Mouse (Mus musculus) liver, embryonic 14.5 days (tissue): ENCODE measurements around the gene Mkks. TPM values are rescaled to one million over a fixed set of nuclear protein-coding genes. Genes with fewer than 3 reads are reported as not detected.

ENCODE experiments used
- ATAC-seq: fragments of 200-750 bp; cut with Nextera tagmentation; 2 replicates; pipeline ENCODE4 v1.8.0; 2017; ENCODE audit warnings: moderate number of reproducible peaks, mild to moderate bottlenecking, moderate library complexity; ENCODE audit not compliant: insufficient read depth
- DNase-seq, 3 experiments: peaks; one replicate each; pipeline ENCODE4 v3.0.0-alpha.2; 2012 to 2013; ENCODE audit warnings: low read depth in 3 of 3, low spot score in 3 of 3
- H3K27ac ChIP-seq: fragments of 300-500 bp; sonication (generic); 2 replicates; pipeline ENCODE4 v1.5.1; 2014; ENCODE audit warnings: moderate library complexity, mild to moderate bottlenecking, control low read depth, inconsistent platforms
- H3K27me3 ChIP-seq: fragments of 300-500 bp; sonication (generic); 2 replicates; pipeline ENCODE4 v1.6.1; 2014; ENCODE audit warnings: mild to moderate bottlenecking, low read length, moderate library complexity; ENCODE audit not compliant: control insufficient read depth, insufficient read depth
- H3K36me3 ChIP-seq: fragments of 300-500 bp; sonication (generic); replicated peaks from 2 replicates; pipeline ENCODE4 v1.6.1; 2014; ENCODE audit warnings: low read depth; ENCODE audit not compliant: control insufficient read depth, insufficient read depth
- H3K4me1 ChIP-seq, 2 experiments: fragments of 200-500 bp in 1 of 2; fragments of 300-500 bp in 1 of 2; sonication (generic) in 1 of 2; replicated peaks; 2 replicates each; pipeline ENCODE4 v1.6.1; 2012 to 2014; ENCODE audit warnings: antibody characterized with exemption in 1 of 2, inconsistent platforms in 1 of 2, low read length in 1 of 2; ENCODE audit not compliant: control insufficient read depth in 2 of 2, insufficient read depth in 2 of 2
- H3K4me2 ChIP-seq: fragments of 300-500 bp; sonication (generic); 2 replicates; pipeline ENCODE4 v1.6.1; 2014; ENCODE audit warnings: low read depth, mild to moderate bottlenecking, control low read depth, moderate library complexity
- H3K4me3 ChIP-seq, 2 experiments: fragments of 200-500 bp in 1 of 2; fragments of 300-500 bp in 1 of 2; sonication (generic) in 1 of 2; 2 replicates each; pipeline ENCODE4 v1.5.1; 2012 to 2014; ENCODE audit warnings: low read depth in 2 of 2, low read length in 2 of 2, mild to moderate bottlenecking in 2 of 2, control low read depth in 1 of 2, inconsistent platforms in 1 of 2, moderate library complexity in 1 of 2; ENCODE audit not compliant: insufficient read depth in 1 of 2
- H3K9ac ChIP-seq: fragments of 300-500 bp; sonication (generic); replicated peaks from 2 replicates; pipeline ENCODE4 v1.6.1; 2014; ENCODE audit warnings: mild to moderate bottlenecking, control low read depth, moderate library complexity
- H3K9me3 ChIP-seq: fragments of 300-500 bp; sonication (generic); 2 replicates; pipeline ENCODE4 v1.6.1; 2016; ENCODE audit warnings: low read length, mixed read lengths; ENCODE audit not compliant: control insufficient read depth
- CTCF ChIP-seq: IDR thresholded peaks from 2 replicates; pipeline ENCODE4 v1.5.1; 2016; ENCODE audit warnings: antibody characterized with exemption, low read depth, control low read depth
- EP300 ChIP-seq: IDR thresholded peaks from 2 replicates; pipeline ENCODE4 v1.6.1; 2016; ENCODE audit warnings: antibody characterized with exemption, low read depth
- WGBS: fragments of 180-500 bp; shearing (Covaris S2); extraction: QIAGEN DNeasy Blood & Tissue Kit; methylation state at CpG from one replicate; pipeline ENCODE4 v1.1.7; 2014; ENCODE audit not compliant: insufficient replicate concordance; 5-methylcytosine and 5-hydroxymethylcytosine counted together
- polyA plus RNA-seq, 2 experiments: library from polyadenylated mRNA; depleted of rRNA in 1 of 2; stranded (reverse) in 1 of 2; unstranded in 1 of 2; fragments of >200 nt; fragmentation: Nextera tagmentation in 1 of 2; extraction: Ambion mirVana in 1 of 2; gene quantifications; 2 replicates each; pipeline versions ENCODE4 v1.2.1 to v1.2.3; 2012 to 2014

Mkks gene
- polyA plus RNA-seq, 2 experiments, result 2.6 to 4.0 TPM

DNA sequence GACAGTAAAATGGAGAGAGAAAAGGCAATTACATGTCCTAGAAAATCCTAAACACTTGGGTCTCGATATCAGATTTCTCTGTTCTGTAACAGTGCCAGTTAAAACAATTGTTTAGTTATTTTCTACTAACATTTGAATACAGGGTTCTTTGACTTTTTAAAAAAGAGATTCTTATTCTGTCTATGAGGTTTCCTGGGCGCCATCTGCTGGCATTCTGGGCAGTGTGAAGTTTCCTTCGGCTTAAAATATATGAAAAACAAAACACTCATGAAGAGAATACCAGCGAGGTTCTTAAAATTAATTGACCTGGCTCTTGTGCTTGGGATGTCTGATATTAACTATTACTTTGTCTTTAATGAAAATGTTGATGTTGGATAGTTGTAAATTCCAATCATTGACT is 4.3 kb downstream of the Mkks start:
- WGBS, result 58% methylated on average over 4 of the region's 4 CpGs
- no peak for ATAC-seq
- no peak overlapping the region for H3K4me2 ChIP-seq
- no peak overlapping the region for H3K27ac ChIP-seq
- H3K9me3 ChIP-seq, result no peaks in the 10 kb centered on the region
- no peaks in the 10 kb centered on the region for H3K27me3 ChIP-seq
- H3K4me3 ChIP-seq, result no peak overlapping the region
- peaks cover 5% of the 10 kb centered on the region in 2 experiments for H3K4me1 ChIP-seq
- no peak overlapping the region for H3K9ac ChIP-seq
- TF ChIP-seq CTCF (no peak), EP300 (no peak)
- DNase-seq, result no peak
- H3K36me3 ChIP-seq, result peaks cover 5% of the 10 kb centered on the region; the same call in 1 of the 2 replicates

DNA sequence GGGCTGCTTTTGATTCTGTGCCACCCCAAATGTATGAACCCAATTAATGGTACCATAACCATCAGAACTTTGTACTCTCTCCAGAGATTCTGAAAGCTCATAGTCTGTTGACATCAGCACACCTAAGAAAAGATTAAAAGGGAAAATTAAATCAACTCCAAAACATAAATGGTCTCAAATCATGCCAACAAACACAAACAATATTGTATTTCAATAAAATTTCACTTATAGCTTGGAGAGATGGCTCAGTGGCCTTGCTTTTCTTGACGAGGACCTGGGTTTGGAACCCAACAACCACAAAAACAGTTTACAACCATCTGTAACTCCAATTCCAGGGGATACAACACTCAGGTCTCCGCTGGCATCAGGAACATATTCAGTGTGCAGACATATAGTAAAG is 5.6 kb downstream of the Mkks start, which contains the start of gene AL731706.2:
TSS of gene AL731706.2 (minus strand) at position 101 of the 400 bp plus-strand sequence.
- ATAC-seq, result no peak
- Histone ChIP-seq H3K9me3 (no peaks in the 10 kb centered on the region), H3K27ac (no peak within 1 kb of the TSS), H3K4me1 (peaks cover 5% of the 10 kb centered on the region in 2 experiments), H3K9ac (no peak within 1 kb of the TSS), H3K4me2 (no peak within 1 kb of the TSS), H3K36me3 (peaks cover 13% of the 10 kb centered on the region), H3K27me3 (no peaks in the 10 kb centered on the region), H3K4me3 (no peak within 1 kb of the TSS)
- DNase-seq, result no peak
- WGBS, result 68% methylated on average over 2 of the region's 2 CpGs
- TF ChIP-seq EP300, result no peak
- TF ChIP-seq CTCF, result no peak

DNA sequence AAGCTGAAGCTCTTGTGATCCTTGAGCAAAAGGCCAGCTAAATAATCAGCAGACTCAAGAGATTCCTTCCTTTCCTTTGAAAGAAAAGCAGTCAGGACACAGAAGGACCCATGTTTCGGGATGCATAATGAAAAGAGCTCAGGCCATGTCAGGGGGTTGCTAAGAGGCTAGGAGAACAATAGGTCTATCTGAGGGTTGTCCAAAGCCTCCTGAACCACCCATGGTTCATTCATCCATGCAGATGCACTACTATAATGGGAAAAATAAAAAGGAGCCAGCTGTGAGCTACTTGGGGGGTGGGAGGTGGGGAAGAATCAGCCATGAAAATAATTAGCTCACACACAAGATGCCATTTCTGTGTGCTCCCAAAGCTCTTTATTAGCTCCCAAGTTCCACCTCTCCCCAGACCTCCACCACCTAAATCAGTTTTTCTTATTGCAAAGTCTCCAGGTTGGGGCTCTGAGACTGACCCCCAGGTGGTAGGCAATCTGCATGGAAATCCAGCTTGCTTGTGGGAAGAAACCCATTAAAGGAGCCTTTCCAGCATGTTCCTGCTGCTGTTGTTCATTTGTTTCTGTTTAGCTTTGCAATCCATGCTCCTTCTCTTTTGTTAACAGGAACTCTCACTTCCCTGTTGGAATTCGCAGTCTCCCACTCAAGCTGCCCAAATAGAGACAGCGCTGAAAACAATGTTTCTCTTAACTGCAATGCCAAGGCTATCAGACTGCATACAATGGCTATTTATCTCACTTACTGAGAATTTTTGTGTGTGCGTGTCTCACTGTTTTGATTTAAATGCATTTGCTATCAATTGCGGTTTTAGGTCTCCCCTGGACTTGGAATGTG is 36.4 kb downstream of the Mkks start:
- no peaks in the 10 kb centered on the region for H3K4me1 ChIP-seq
- no peak overlapping the region for H3K9ac ChIP-seq
- H3K4me2 ChIP-seq, result no peak overlapping the region
- H3K9me3 ChIP-seq, result no peaks in the 10 kb centered on the region
- H3K36me3 ChIP-seq, result no peaks in the 10 kb centered on the region
- 46% methylated on average over 5 of the region's 5 CpGs for WGBS
- H3K27me3 ChIP-seq, result no peaks in the 10 kb centered on the region
- no peak for DNase-seq
- TF ChIP-seq EP300, result no peak
- TF ChIP-seq CTCF, result no peak
- no peak for ATAC-seq
- no peak overlapping the region for H3K27ac ChIP-seq
- H3K4me3 ChIP-seq, result no peak overlapping the region

DNA sequence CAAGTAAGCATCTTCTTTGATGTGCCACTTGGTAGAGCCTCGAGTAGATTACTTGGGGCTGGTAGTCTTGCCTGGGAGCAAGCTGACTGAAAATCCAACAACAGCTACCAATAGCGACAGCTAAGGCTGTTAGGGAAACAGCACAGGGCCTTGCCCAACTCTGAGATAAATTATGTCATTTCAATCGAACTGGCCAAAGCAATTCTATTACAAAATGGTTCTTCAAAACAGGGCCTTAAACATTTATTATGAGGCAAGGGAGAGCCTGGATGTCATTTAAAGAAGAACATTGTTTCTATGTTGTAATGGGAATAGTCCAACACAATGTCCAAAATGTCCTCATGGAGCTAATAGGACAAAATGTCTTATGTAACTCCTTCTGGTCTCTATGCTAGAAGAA is 40.8 kb downstream of the Mkks start:
- Histone ChIP-seq H3K4me3 (no peak overlapping the region), H3K9ac (no peak overlapping the region), H3K36me3 (no peaks in the 10 kb centered on the region), H3K9me3 (no peaks in the 10 kb centered on the region), H3K27me3 (no peaks in the 10 kb centered on the region), H3K27ac (no peak overlapping the region), H3K4me1 (no peaks in the 10 kb centered on the region), H3K4me2 (no peak overlapping the region)
- no peak for ATAC-seq
- no peak for DNase-seq
- no peak for TF ChIP-seq CTCF
- no peak for TF ChIP-seq EP300
- WGBS, result 31% methylated on average over 3 of the region's 3 CpGs

DNA sequence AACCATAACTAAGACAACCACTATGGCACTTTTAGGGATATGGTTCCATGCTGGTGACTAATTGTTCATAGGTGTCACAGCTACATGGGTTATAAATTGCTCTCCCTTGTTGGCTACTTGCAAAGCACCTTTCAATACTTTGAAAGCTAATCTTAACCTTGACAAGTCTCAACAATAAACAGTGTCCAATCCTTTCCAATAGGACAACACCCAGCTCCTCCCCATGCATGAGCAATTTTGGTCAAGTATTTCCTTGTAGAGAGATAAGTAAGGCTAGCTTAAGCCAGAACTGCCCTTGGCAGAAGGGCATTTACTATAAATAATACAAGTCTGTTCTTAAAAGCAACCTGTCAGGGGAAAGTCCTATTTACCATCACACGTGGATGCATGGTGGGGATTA is 53.2 kb downstream of the Mkks start:
- no peaks in the 10 kb centered on the region for H3K9me3 ChIP-seq
- TF ChIP-seq EP300, result no peak
- TF ChIP-seq CTCF, result no peak
- no peak overlapping the region for H3K9ac ChIP-seq
- no peaks in the 10 kb centered on the region for H3K27me3 ChIP-seq
- H3K4me3 ChIP-seq, result no peak overlapping the region
- 33% methylated on average over 1 of the region's 1 CpGs for WGBS
- H3K36me3 ChIP-seq, result no peaks in the 10 kb centered on the region
- ATAC-seq, result no peak
- no peak overlapping the region for H3K4me2 ChIP-seq
- DNase-seq, result no peak
- H3K4me1 ChIP-seq, result no peaks in the 10 kb centered on the region
- no peak overlapping the region for H3K27ac ChIP-seq
